In genomic region chr1:59183045-59183444, GRCm38 (mm10) we compare ENCODE assay signal across 26 mouse cellular contexts. TPM values are rescaled to one million over a fixed set of nuclear protein-coding genes. Genes with fewer than 3 reads are reported as not detected.
DNase-seq lines count a peak whose midpoint lies in the region; ATAC-seq lines count a peak whose summit lies in the region.
"Had no signal": no experiment of that assay in that cellular context is flagged by ENCODE, and none has a peak within 500 bp of the region (broad histone marks: within the 10 kb centered on the region; RNA-seq: fewer than 3 reads in every experiment).

No protein-coding gene starts in this region.

- no peak overlapping the region for H3K27ac ChIP-seq in liver, embryonic 15.5 days (replicated peaks)
- H3K27ac ChIP-seq in limb, embryonic 10.5 days: no peak overlapping the region
- H3K27ac ChIP-seq: heart, embryonic 15.5 days; kidney, embryonic 15.5 days; limb, embryonic 15.5 days; lung, embryonic 15.5 days; midbrain, embryonic 15.5 days; neural tube, embryonic 15.5 days had no signal

- peaks cover 46% of the 10 kb centered on the region for H3K36me3 ChIP-seq in liver, embryonic 15.5 days (replicated peaks)
- peaks cover 33% of the 10 kb centered on the region for H3K36me3 ChIP-seq in limb, embryonic 10.5 days

- H3K4me2 ChIP-seq in liver, embryonic 15.5 days: no peak overlapping the region
- H3K4me2 ChIP-seq: heart, embryonic 15.5 days; kidney, embryonic 15.5 days; limb, embryonic 15.5 days; lung, embryonic 15.5 days; midbrain, embryonic 15.5 days; neural tube, embryonic 15.5 days had no signal

- no peak overlapping the region for H3K9ac ChIP-seq in liver, embryonic 15.5 days
- H3K9ac ChIP-seq: heart, embryonic 15.5 days; kidney, embryonic 15.5 days; limb, embryonic 15.5 days; lung, embryonic 15.5 days; midbrain, embryonic 15.5 days; neural tube, embryonic 15.5 days had no signal

- H3K27me3 ChIP-seq in liver, embryonic 15.5 days: no peaks in the 10 kb centered on the region
- no peaks in the 10 kb centered on the region for H3K27me3 ChIP-seq in limb, embryonic 10.5 days (ENCODE audit: low read depth, poor library complexity, severe bottlenecking)
- H3K27me3 ChIP-seq: heart, embryonic 15.5 days; kidney, embryonic 15.5 days; limb, embryonic 15.5 days; lung, embryonic 15.5 days; midbrain, embryonic 15.5 days; neural tube, embryonic 15.5 days had no signal

- DNase-seq in MEL-GATA-1-ER (ENCODE audit: extremely low read depth, low read depth) (peak; percentile 90), liver (peak; percentile 16)
- no peak for DNase-seq in kidney, postnatal 14 days
- no peak for DNase-seq in limb, embryonic 10.5 days (ENCODE audit: low spot score)
- no peak for DNase-seq in lung, postnatal 36 days
- DNase-seq: adrenal gland, postnatal 10 days; cerebellum, adult 11-12 months; cerebellum, adult 9-11 months; kidney, adult 18-20 months; kidney, postnatal 36 days; left cerebral cortex, postnatal 4 days; retina, postnatal 1 day; right cerebral cortex, postnatal 14 days; thymus, postnatal 14 days had no signal

- WGBS in liver, embryonic 15.5 days (ENCODE audit: insufficient replicate concordance): 25% methylated on average over 4 of the region's 4 CpGs
- 92% methylated on average over 4 of the region's 4 CpGs for WGBS in limb, embryonic 10.5 days

- peak; percentile 44; the same call in 1 of the 2 replicates for ATAC-seq in liver, embryonic 15.5 days (ENCODE audit: insufficient read depth)
- no peak for ATAC-seq in megakaryocyte, adult 5-6 weeks (ENCODE audit: poor library complexity, severe bottlenecking)
- ATAC-seq: CD4-positive, CD25-positive, alpha-beta regulatory T cell, adult 4 months; forebrain, embryonic 16.5 days; hindbrain, embryonic 16.5 days; midbrain, embryonic 15.5 days had no signal

- H3K9me3 ChIP-seq in liver, embryonic 15.5 days (replicated peaks): no peaks in the 10 kb centered on the region
- H3K9me3 ChIP-seq in limb, embryonic 10.5 days (replicated peaks): no peaks in the 10 kb centered on the region
- H3K9me3 ChIP-seq: heart, embryonic 15.5 days; kidney, embryonic 15.5 days; limb, embryonic 15.5 days; lung, embryonic 15.5 days; midbrain, embryonic 15.5 days; neural tube, embryonic 15.5 days had no signal

- H3K4me3 ChIP-seq in liver, embryonic 15.5 days (replicated peaks): no peak overlapping the region
- no peak overlapping the region for H3K4me3 ChIP-seq in limb, embryonic 10.5 days
- H3K4me3 ChIP-seq: erythroblast, embryonic 14.5 days; heart, embryonic 15.5 days; kidney, embryonic 15.5 days; limb, embryonic 15.5 days; lung, embryonic 15.5 days; midbrain, embryonic 15.5 days; neural tube, embryonic 15.5 days had no signal

- H3K4me1 ChIP-seq in liver, embryonic 15.5 days (replicated peaks): 0 out of 2 replicates have a peak, but pooled peaks cover 4% of the 10 kb centered on the region
- H3K4me1 ChIP-seq in limb, embryonic 10.5 days: no peaks in the 10 kb centered on the region
- H3K4me1 ChIP-seq: heart, embryonic 15.5 days; kidney, embryonic 15.5 days; limb, embryonic 15.5 days; lung, embryonic 15.5 days; midbrain, embryonic 15.5 days; neural tube, embryonic 15.5 days had no signal

RNA-seq across cellular contexts. Expression of gene Mpp4, which starts 19.9 kb away (rescaled TPM):
- polyA plus RNA-seq in liver, embryonic 15.5 days (2015; fragmentation: Nextera tagmentation; extraction: Ambion mirVana): 0.17 and 0.28 TPM in 2 replicates
- polyA plus RNA-seq in limb, embryonic 10.5 days (2016; fragmentation: Nextera tagmentation; extraction: Ambion mirVana): 0.20 and 0.35 TPM in 2 replicates
- 0.11 TPM in 1 of 2 replicates, not detected in the other for total RNA-seq in megakaryocyte, adult 5-6 weeks (2015)
- not detected in 2 replicates for total RNA-seq in megakaryocyte, adult 5-6 weeks (2017)
- polyA plus RNA-seq: CD4-positive, CD25-positive, alpha-beta regulatory T cell, adult 4 months had no signal

RNA-seq across cellular contexts. Expression of gene Als2, which starts 54.0 kb away (rescaled TPM):
- polyA plus RNA-seq in liver, embryonic 15.5 days (2015; fragmentation: Nextera tagmentation; extraction: Ambion mirVana): 5.7 and 6.6 TPM in 2 replicates
- 11.0 and 13.2 TPM in 2 replicates for polyA plus RNA-seq in limb, embryonic 10.5 days (2016; fragmentation: Nextera tagmentation; extraction: Ambion mirVana)
- 2.1 and 3.1 TPM in 2 replicates for total RNA-seq in megakaryocyte, adult 5-6 weeks (2015)
- 4.8 and 5.1 TPM in 2 replicates for total RNA-seq in megakaryocyte, adult 5-6 weeks (2017)

Comparison
In these comparisons a context has a peak if more than half of its experiments do, and no peak if none do; other contexts are left out.
1. DNase-seq: peak in MEL-GATA-1-ER (single experiment) and liver (single experiment); none in kidney, postnatal 14 days (single experiment), limb, embryonic 10.5 days (single experiment) and lung, postnatal 36 days (single experiment).